Mouse (Mus musculus) cerebellum, adult 2 months (tissue): ENCODE results near the gene Lingo3. TPM values are rescaled to one million over a fixed set of nuclear protein-coding genes. Genes with fewer than 3 reads are reported as not detected.

Experiments used
- DNase-seq, 2 experiments: peaks; one replicate each; pipeline ENCODE4 v3.0.0; 2021
- H3K27ac ChIP-seq: fragments of 200-500 bp; 2 replicates; pipeline ENCODE4 v1.5.1; 2012; ENCODE audit warnings: low read length, control low read depth, inconsistent platforms; ENCODE audit not compliant: insufficient read depth
- H3K27me3 ChIP-seq: fragments of 200-500 bp; 2 replicates; pipeline ENCODE4 v1.6.1; 2012; ENCODE audit warnings: inconsistent platforms, mild to moderate bottlenecking, low read length, moderate library complexity; ENCODE audit not compliant: control insufficient read depth, insufficient read depth
- H3K4me1 ChIP-seq: fragments of 200-500 bp; 2 replicates; pipeline ENCODE4 v1.6.1; 2011; ENCODE audit warnings: low read length; ENCODE audit not compliant: control insufficient read depth, insufficient read depth
- H3K4me3 ChIP-seq: fragments of 200-500 bp; replicated peaks from 2 replicates; pipeline ENCODE3; 2011; ENCODE audit warnings: mild to moderate bottlenecking, low read depth, low read length, control low read depth; ENCODE audit not compliant: insufficient read depth
- CTCF ChIP-seq: fragments of 200-500 bp; IDR thresholded peaks from 2 replicates; pipeline ENCODE4 v1.5.1; 2011; ENCODE audit warnings: low read depth, mild to moderate bottlenecking, control low read depth, low read length, moderate library complexity, borderline replicate concordance; ENCODE audit not compliant: insufficient read depth
- POLR2A ChIP-seq: fragments of 200-500 bp; IDR thresholded peaks from 2 replicates; pipeline ENCODE4 v1.6.1; 2011; ENCODE audit warnings: low read length, control low read depth, borderline replicate concordance; ENCODE audit not compliant: insufficient read depth
- WGBS: fragments of 180-500 bp; shearing (Covaris S2); methylation state at CpG from one replicate; pipeline ENCODE4 v1.1.7; 2018; 5-methylcytosine and 5-hydroxymethylcytosine counted together
- polyA plus RNA-seq: library from polyadenylated mRNA; depleted of rRNA; stranded (reverse); fragments of >200 nt; gene quantifications from 2 replicates; pipeline ENCODE4 v1.2.3, GENCODE M21; 2012

The Lingo3 gene
- polyA plus RNA-seq, 1 experiment = 54.4 TPM

DNA sequence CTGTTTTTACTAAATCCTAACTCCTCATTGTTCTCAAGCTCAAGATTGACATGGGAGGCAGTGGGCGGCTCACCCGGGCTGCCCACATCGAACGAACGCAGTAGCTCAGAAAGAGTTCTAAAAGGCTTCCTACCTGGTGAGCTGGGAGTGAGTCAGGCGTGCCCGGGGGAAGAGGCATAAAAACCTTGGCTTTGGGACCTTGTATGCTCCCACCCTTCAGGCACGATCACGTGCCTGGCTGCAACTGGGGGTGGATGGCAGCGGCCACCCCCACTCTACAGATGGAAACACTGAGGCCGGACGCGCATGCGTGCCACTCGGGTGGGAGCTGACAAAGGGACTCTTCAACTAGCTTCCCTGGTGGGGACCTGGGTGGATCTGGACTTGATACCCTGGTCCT, 1.5 kb downstream of the Lingo3 start:
- Histone ChIP-seq H3K4me3 (peak overlapping the region; percentile 75), H3K27me3 (no peaks in the 10 kb centered on the region), H3K4me1 (peaks cover 55% of the 10 kb centered on the region), H3K27ac (no peak overlapping the region)
- TF ChIP-seq CTCF = no peak
- no peak for TF ChIP-seq POLR2A
- no peak for DNase-seq
- WGBS = 52% methylated on average over 15 of the region's 15 CpGs

DNA sequence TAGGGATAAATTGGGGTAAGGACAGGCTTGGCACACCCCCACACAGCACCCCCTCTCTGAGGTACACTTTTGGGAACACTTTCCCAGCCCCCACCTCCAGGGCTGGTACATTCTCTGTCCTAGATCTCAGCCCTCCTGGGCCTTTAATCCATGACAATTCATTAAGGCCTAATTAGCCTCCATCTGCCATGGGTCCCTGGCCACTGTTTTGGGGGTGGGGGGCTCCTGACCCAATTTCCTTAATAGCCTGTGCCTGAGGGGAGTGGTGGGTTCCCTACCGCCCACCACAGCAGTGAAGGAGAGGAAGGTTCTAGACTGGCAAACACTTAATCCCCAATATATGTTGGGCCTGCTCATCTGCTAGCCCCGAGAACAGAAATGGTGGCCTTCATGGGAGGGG, 2.2 kb downstream of the Lingo3 start:
- no peak overlapping the region for H3K4me3 ChIP-seq
- no peak for DNase-seq
- peak overlapping the region; percentile 29; the same call in 1 of the 2 replicates for H3K27ac ChIP-seq
- H3K4me1 ChIP-seq = peaks cover 62% of the 10 kb centered on the region
- no peaks in the 10 kb centered on the region for H3K27me3 ChIP-seq
- 49% methylated on average over 2 of the region's 2 CpGs for WGBS
- TF ChIP-seq POLR2A (no peak), CTCF (no peak)

DNA sequence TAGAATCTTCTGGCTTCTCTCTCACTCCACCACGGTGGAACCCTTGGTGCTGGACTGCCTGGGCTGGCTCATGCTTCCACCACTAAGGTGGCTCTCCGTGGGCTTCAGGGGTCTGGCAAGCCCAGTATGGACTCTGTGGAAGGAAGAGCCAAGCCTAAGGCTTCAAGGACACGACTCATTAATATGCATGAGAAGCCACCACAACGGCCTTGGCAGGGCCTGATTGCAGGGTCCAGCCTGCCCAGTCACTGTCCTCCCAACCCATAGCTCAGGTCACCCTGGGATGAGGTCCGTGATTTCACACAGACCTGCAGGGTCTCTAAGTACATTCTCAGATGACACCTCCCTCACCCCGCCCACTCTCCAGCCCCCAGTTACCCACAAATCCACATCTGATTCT, 4.0 kb downstream of the Lingo3 start:
- H3K4me1 ChIP-seq = peaks cover 70% of the 10 kb centered on the region
- 33% methylated on average over 6 of the region's 6 CpGs for WGBS
- no peak overlapping the region for H3K4me3 ChIP-seq
- TF ChIP-seq CTCF (no peak), POLR2A (no peak)
- no peaks in the 10 kb centered on the region for H3K27me3 ChIP-seq
- no peak for DNase-seq
- peak overlapping the region; percentile 29 for H3K27ac ChIP-seq

DNA sequence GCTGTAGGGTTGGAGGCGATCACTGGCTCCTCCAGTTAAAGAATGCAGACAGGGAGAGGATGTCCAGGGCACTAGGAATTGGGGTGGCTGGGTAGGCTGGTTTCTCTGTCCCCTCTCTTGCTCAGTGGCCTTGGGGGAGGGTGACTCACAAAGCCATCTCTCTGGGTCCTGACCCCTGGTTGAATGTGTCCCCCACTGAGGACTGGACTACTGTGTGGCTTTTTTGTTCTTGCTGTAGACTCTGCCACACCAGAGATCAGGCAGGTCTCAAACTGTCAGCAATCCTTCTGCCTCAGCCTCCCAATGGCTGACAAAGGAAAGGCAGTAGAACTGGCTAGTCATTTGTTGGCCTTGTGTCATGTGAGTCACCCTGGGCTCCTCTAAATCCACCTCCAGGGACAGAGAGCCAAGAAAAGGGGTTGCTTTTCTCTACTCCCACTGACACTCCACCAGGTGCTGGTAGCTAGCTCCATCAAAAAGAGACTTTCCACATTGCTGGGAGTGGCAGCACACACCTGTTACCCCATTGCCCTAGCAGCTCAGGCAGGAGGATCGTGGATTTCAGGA, 5.4 kb downstream of the Lingo3 start:
- H3K4me3 ChIP-seq = no peak overlapping the region

DNA sequence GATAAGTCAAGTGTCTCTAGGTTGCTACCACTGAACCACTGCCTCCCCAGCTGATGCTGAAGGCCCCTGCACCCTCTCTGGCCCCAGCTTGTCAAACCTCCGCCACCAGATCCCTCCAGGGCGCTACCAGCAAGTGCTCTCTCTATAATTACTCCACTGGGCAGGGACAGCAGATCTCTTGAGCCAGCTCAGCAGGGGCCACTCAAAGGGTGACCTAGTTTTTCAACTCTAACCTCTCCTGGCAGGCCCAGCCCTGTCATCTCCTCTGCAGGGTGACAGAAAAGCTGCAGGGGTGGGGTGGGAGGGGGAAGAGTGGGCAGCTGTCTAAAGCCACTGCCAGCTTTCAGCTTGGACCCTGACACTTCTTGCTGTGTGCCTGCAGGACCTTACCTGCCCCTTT, 6.0 kb downstream of the Lingo3 start:
- DNase-seq = peak; percentile 76 to 85
- WGBS = 2% methylated on average over 2 of the region's 2 CpGs
- Histone ChIP-seq H3K4me3 (no peak overlapping the region), H3K27ac (peak overlapping the region; percentile 90), H3K4me1 (peaks cover 71% of the 10 kb centered on the region), H3K27me3 (no peaks in the 10 kb centered on the region)
- TF ChIP-seq POLR2A = no peak
- no peak for TF ChIP-seq CTCF

More for the DNA sequence above, 5.4 kb downstream of the Lingo3 start:
- DNase-seq = peak; percentile 60 to 69
- no peaks in the 10 kb centered on the region for H3K27me3 ChIP-seq
- WGBS = 24% methylated on average over 2 of the region's 2 CpGs
- H3K4me1 ChIP-seq = peaks cover 65% of the 10 kb centered on the region
- TF ChIP-seq CTCF (no peak), POLR2A (no peak)
- H3K27ac ChIP-seq = peak overlapping the region; percentile 90

DNA sequence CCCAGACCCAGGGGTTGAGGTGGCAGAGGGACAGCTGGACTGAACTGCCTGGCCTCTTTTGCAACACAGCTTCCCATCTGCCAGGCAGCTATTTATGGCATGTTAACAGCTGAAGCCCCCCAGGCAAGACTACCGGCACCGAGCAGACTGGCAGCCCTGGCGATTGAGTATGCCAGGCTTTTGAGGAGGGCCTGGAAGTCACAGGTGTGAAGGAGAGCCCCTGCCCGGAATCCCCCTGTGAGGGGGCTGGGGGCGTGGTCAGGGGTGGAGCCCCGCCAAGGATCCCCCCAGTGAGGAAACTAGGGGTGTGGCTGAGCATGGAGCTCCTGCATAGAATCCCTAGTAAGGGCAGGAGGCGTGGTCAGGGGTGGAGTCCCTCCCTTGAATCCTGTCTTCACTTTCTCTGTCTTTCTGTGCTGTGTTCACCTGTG, 6.9 kb downstream of the Lingo3 start:
- TF ChIP-seq POLR2A = no peak
- H3K27me3 ChIP-seq = no peaks in the 10 kb centered on the region
- peak; percentile 61 to 68 for DNase-seq
- H3K4me3 ChIP-seq = no peak overlapping the region
- H3K4me1 ChIP-seq = peaks cover 68% of the 10 kb centered on the region
- H3K27ac ChIP-seq = peak overlapping the region; percentile 45
- WGBS = 15% methylated on average over 7 of the region's 7 CpGs

DNA sequence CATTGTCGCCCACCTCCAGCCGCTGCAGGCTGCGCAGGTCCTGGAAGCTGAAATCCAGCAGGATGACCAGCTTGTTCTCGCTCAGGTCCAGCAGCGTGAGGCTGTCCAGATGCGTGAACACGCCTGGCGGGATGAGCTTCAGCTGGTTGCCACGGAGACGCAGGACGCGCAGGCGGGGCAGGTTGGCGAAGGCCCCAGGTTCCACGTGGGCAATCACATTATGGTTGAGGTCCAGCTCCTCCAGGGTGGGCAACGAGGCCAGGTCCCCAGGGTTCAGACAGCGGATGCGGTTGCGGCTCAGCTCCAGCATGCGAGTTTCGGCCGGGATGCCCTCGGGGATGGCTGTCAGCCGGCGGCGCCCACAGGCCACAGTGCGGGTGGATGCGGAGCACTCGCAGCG, 8.2 kb downstream of the Lingo3 start:
- no peak overlapping the region for H3K27ac ChIP-seq
- TF ChIP-seq POLR2A (no peak), CTCF (no peak)
- peaks cover 63% of the 10 kb centered on the region for H3K4me1 ChIP-seq
- WGBS = 65% methylated on average over 30 of the region's 30 CpGs
- no peak overlapping the region for H3K4me3 ChIP-seq
- peak in 1 of 2 experiments; percentile 50 for DNase-seq
- H3K27me3 ChIP-seq = no peaks in the 10 kb centered on the region

DNA sequence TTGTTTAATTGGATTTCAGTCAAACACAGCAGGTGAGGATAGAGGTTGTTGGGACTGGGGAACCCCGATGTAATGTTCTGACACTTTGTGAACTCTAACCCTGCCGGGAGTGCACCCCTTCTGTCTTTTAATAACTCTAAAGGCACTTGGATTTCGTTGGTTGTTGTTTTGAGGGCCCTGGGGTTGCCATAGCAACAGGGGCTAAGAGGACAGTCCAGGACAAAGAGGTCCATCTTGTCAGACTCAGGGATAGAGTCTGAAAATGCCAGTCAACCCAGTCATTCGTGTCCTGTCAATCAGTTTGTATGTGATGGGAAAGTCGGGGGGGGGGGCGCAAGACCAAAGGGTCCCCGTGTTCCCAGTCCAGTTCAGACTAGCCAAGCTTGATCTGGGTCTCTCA, 11.0 kb downstream of the Lingo3 start:
- peaks cover 54% of the 10 kb centered on the region for H3K4me1 ChIP-seq
- DNase-seq = no peak
- H3K4me3 ChIP-seq = no peak overlapping the region
- no peak overlapping the region for H3K27ac ChIP-seq
- TF ChIP-seq POLR2A (no peak), CTCF (no peak)
- 36% methylated on average over 7 of the region's 7 CpGs for WGBS
- H3K27me3 ChIP-seq = no peaks in the 10 kb centered on the region
